Mouse (Mus musculus) olfactory bulb, adult 2 months (tissue): ENCODE measurements at regions not wholly inside any gene's neighbourhood (a gene's known extent, or its start where the extent isn't known, plus 50 kb on each side); places are given as distances from the start of the nearest gene placed in this dataset.

Source experiments
- H3K27ac ChIP-seq: fragments of 200-500 bp; 2 replicates; pipeline ENCODE4 v1.5.1; 2012; ENCODE audit warnings: low read depth, low read length; ENCODE audit not compliant: insufficient read depth
- H3K4me1 ChIP-seq: fragments of 200-500 bp; 2 replicates; pipeline ENCODE4 v1.6.1; 2012; ENCODE audit warnings: low read length; ENCODE audit not compliant: control insufficient read depth, insufficient read depth
- H3K4me3 ChIP-seq: fragments of 200-500 bp; 2 replicates; pipeline ENCODE4 v1.5.1; 2012; ENCODE audit warnings: mild to moderate bottlenecking, low read depth, low read length, moderate library complexity; ENCODE audit not compliant: insufficient read depth
- CTCF ChIP-seq: fragments of 200-500 bp; IDR thresholded peaks from 2 replicates; pipeline ENCODE4 v1.5.1; 2012; ENCODE audit warnings: low read depth, mild to moderate bottlenecking, low read length, moderate library complexity; ENCODE audit not compliant: insufficient read depth
- POLR2A ChIP-seq: fragments of 200-500 bp; IDR thresholded peaks from 2 replicates; pipeline ENCODE4 v1.6.1; 2012; ENCODE audit warnings: mild to moderate bottlenecking, low read depth, low read length, moderate library complexity; ENCODE audit not compliant: insufficient read depth
- WGBS: fragments of 180-500 bp; shearing (Covaris S2); methylation state at CpG from one replicate; pipeline ENCODE4 v1.1.7; 2018; 5-methylcytosine and 5-hydroxymethylcytosine counted together

GRCm38 (mm10) chr9:116365016-116365685 is 190.0 kb upstream of the Tgfbr2 start:
- TF ChIP-seq CTCF, result no peak
- no peak for TF ChIP-seq POLR2A
- H3K27ac ChIP-seq, result no peak overlapping the region
- no peaks in the 10 kb centered on the region for H3K4me1 ChIP-seq
- WGBS, result 74% methylated on average over 12 of the region's 12 CpGs
- no peak overlapping the region for H3K4me3 ChIP-seq

- 87% methylated on average over 3 of the region's 3 CpGs for WGBS
- H3K4me3 ChIP-seq, result no peak overlapping the region
- no peaks in the 10 kb centered on the region for H3K4me1 ChIP-seq
- no peak for TF ChIP-seq CTCF
- no peak for TF ChIP-seq POLR2A
- H3K27ac ChIP-seq, result no peak overlapping the region
These were observed 185.9 kb upstream of the Tgfbr2 start for GRCm38 (mm10) chr9:116361092-116361491.

GRCm38 (mm10) chr9:116354056-116354732 is 179.0 kb upstream of the Tgfbr2 start:
- no peak for TF ChIP-seq CTCF
- WGBS, result 89% methylated on average over 7 of the region's 7 CpGs
- no peaks in the 10 kb centered on the region for H3K4me1 ChIP-seq
- H3K27ac ChIP-seq, result no peak overlapping the region
- H3K4me3 ChIP-seq, result no peak overlapping the region

DNA sequence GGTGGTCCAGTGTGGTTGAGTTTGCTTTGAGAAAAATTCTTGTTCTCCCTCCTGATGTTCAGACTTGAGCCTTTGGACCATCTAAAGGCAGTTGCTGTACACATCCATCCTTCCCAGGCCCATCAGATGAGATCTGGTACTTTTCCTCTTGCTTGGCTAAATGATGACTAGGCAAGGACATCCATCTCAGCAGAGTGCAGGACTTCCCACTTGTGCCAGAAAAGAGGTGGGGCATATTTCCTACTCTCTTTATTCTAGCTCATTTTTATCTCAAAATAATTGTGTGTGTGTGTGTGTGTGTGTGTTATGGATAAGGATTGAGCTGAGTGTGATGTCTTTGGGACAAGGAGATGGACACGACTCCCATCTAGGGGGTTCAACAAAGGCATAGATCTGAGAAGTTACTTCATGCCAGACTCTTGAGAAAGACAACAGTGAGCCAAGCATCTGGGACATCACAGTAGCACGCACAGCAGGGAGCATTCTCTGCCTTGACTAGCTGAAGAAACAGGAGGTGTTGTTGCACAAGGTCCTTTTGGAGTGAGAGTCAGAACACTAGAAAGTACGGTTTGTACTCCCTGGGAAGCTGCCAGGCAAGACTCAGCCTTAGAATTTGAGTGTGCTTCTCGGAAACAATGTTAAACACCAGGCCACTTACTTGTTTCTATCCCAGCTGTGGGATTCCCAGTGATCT is 177.8 kb upstream of the Tgfbr2 start:
- Histone ChIP-seq H3K4me3 (no peak overlapping the region), H3K27ac (no peak overlapping the region), H3K4me1 (no peaks in the 10 kb centered on the region)
- WGBS, result 74% methylated on average over 4 of the region's 4 CpGs
- no peak for TF ChIP-seq CTCF
- TF ChIP-seq POLR2A, result no peak

GRCm38 (mm10) chr9:116350804-116351547 is 175.8 kb upstream of the Tgfbr2 start:
- H3K27ac ChIP-seq, result no peak overlapping the region
- WGBS, result 75% methylated on average over 10 of the region's 10 CpGs
- H3K4me3 ChIP-seq, result no peak overlapping the region
- no peaks in the 10 kb centered on the region for H3K4me1 ChIP-seq
- TF ChIP-seq CTCF (no peak), POLR2A (no peak)

DNA sequence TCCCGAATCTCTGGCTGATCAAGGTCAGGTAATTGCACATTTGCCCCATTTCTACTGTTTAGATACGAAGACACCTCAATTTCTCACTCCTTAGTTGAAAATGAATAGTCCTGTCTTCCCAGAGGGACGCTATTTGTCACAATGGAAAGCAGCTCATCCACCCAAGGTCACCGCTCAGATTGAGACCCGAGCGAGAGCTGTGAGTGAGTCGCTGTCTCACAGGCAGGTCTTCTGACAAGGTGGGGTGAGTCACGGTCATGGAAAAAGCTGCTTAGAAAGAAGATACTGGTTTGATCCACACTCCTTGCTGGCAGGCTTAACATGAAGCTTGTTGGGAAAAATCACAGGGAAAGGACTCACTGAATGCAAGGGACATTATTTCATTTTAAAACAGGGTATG is 171.9 kb upstream of the Tgfbr2 start:
- Histone ChIP-seq H3K4me1 (no peaks in the 10 kb centered on the region), H3K4me3 (no peak overlapping the region), H3K27ac (no peak overlapping the region)
- WGBS, result 91% methylated on average over 8 of the region's 8 CpGs
- no peak for TF ChIP-seq POLR2A
- TF ChIP-seq CTCF, result no peak

- no peak for TF ChIP-seq CTCF
- TF ChIP-seq POLR2A, result no peak
- Histone ChIP-seq H3K4me3 (no peak overlapping the region), H3K4me1 (no peaks in the 10 kb centered on the region), H3K27ac (no peak overlapping the region)
- WGBS, result 76% methylated on average over 7 of the region's 7 CpGs
These were observed 171.3 kb upstream of the Tgfbr2 start for GRCm38 (mm10) chr9:116346495-116346894.

DNA sequence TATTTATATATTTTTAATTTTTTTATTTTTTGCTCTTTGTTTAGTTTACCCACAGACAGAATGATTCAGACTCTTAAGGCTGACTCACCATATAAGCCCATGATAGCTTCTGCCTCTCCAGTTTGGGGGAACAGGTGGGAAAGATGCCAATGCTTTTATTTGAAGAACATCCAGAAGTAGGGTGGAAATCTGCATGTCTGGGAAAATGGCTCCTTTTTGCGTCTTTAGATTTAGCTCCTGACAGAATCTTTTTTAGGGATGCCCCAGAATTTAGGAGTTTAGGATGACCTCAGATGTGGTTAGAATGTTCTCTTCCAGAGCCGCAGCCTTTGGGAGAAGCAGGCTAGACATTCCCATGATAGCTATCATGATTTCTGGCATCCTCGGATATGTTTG is 167.9 kb upstream of the Tgfbr2 start:
- H3K27ac ChIP-seq, result no peak overlapping the region
- no peak for TF ChIP-seq POLR2A
- TF ChIP-seq CTCF, result no peak
- 74% methylated on average over 3 of the region's 3 CpGs for whole genome bisulfite sequencing
- H3K4me3 ChIP-seq, result no peak overlapping the region
- H3K4me1 ChIP-seq, result no peaks in the 10 kb centered on the region
